Mouse (Mus musculus) limb, embryonic 12.5 days (tissue): Measurements from ENCODE around the gene Mcl1. TPM values are rescaled to one million over a fixed set of nuclear protein-coding genes. Genes with fewer than 3 reads are reported as not detected.

ENCODE experiments used
- ATAC-seq: fragments of 200-750 bp; cut with Nextera tagmentation; 2 replicates; pipeline ENCODE4 v1.8.0; 2017; ENCODE audit warnings: low read depth, moderate TSS enrichment; ENCODE audit not compliant: insufficient number of reproducible peaks, insufficient read depth, low FRiP score, low TSS enrichment
- H3K27ac ChIP-seq: fragments of 300-500 bp; sonication (generic); 2 replicates; pipeline ENCODE4 v1.5.1; 2016; ENCODE audit warnings: mild to moderate bottlenecking, moderate library complexity
- H3K27me3 ChIP-seq: fragments of 300-500 bp; sonication (generic); 2 replicates; pipeline ENCODE4 v1.6.1; 2016; ENCODE audit warnings: mild to moderate bottlenecking, moderate library complexity
- H3K36me3 ChIP-seq: fragments of 300-500 bp; sonication (generic); 2 replicates; pipeline ENCODE4 v1.6.1; 2016; ENCODE audit warnings: mild to moderate bottlenecking, moderate library complexity
- H3K4me1 ChIP-seq: fragments of 300-500 bp; sonication (generic); replicated peaks from 2 replicates; pipeline ENCODE4 v1.6.1; 2016
- H3K4me2 ChIP-seq: fragments of 300-500 bp; sonication (generic); 2 replicates; pipeline ENCODE4 v1.6.1; 2016; ENCODE audit warnings: mild to moderate bottlenecking, moderate library complexity
- H3K4me3 ChIP-seq: fragments of 300-500 bp; sonication (generic); replicated peaks from 2 replicates; pipeline ENCODE4 v1.5.1; 2016; ENCODE audit warnings: mild to moderate bottlenecking
- H3K9ac ChIP-seq: fragments of 300-500 bp; sonication (generic); replicated peaks from 2 replicates; pipeline ENCODE4 v1.6.1; 2016; ENCODE audit warnings: mild to moderate bottlenecking, moderate library complexity
- H3K9me3 ChIP-seq: fragments of 300-500 bp; sonication (generic); 2 replicates; pipeline ENCODE4 v1.6.1; 2016; ENCODE audit warnings: mild to moderate bottlenecking, moderate library complexity
- WGBS: fragments of 180-500 bp; shearing (Covaris S2); methylation state at CpG from one replicate; pipeline ENCODE4 v1.1.7; 2016; 5-methylcytosine and 5-hydroxymethylcytosine counted together
- polyA plus RNA-seq: library from polyadenylated mRNA; unstranded; fragments of >200 nt; fragmentation: Nextera tagmentation; extraction: Ambion mirVana; gene quantifications from 2 replicates; pipeline ENCODE4 v1.2.1, GENCODE M21; 2016

Gene Mcl1
- polyA plus RNA-seq, 1 experiment from 2014 or later, result 69.9 TPM

- Histone ChIP-seq H3K9me3 (no peaks in the 10 kb centered on the region), H3K27ac (no peak overlapping the region; the same call in 1 of the 2 replicates), H3K4me2 (peak overlapping the region; percentile 83), H3K9ac (peak overlapping the region; percentile 99), H3K4me3 (peak overlapping the region; percentile 99), H3K27me3 (no peaks in the 10 kb centered on the region), H3K36me3 (peaks cover 54% of the 10 kb centered on the region), H3K4me1 (peaks cover 37% of the 10 kb centered on the region)
- 29% methylated on average over 2 of the region's 2 CpGs for WGBS
- ATAC-seq, result no peak
Observed at GRCm38 (mm10) chr3:95660788-95661478, 2.3 kb downstream of the Mcl1 start.

- WGBS, result 64% methylated on average over 7 of the region's 7 CpGs
- peaks cover 60% of the 10 kb centered on the region for H3K36me3 ChIP-seq
- H3K4me3 ChIP-seq, result no peak overlapping the region
- no peak for ATAC-seq
- H3K27me3 ChIP-seq, result no peaks in the 10 kb centered on the region
- no peak overlapping the region for H3K27ac ChIP-seq
- no peak overlapping the region for H3K9ac ChIP-seq
- H3K4me2 ChIP-seq, result peak overlapping the region; percentile 83
- peaks cover 37% of the 10 kb centered on the region for H3K4me1 ChIP-seq
- H3K9me3 ChIP-seq, result no peaks in the 10 kb centered on the region
Observed at GRCm38 (mm10) chr3:95661945-95662715, 3.5 kb downstream of the Mcl1 start.

GRCm38 (mm10) chr3:95662724-95663449, 4.3 kb downstream of the Mcl1 start:
- no peak overlapping the region for H3K4me3 ChIP-seq
- H3K36me3 ChIP-seq, result peaks cover 62% of the 10 kb centered on the region
- WGBS, result 84% methylated on average over 7 of the region's 7 CpGs
- no peaks in the 10 kb centered on the region for H3K27me3 ChIP-seq
- no peak overlapping the region for H3K9ac ChIP-seq
- H3K27ac ChIP-seq, result no peak overlapping the region
- ATAC-seq, result no peak
- H3K4me2 ChIP-seq, result peak overlapping the region; percentile 83; the same call in 1 of the 2 replicates
- peaks cover 42% of the 10 kb centered on the region for H3K4me1 ChIP-seq
- H3K9me3 ChIP-seq, result no peaks in the 10 kb centered on the region

GRCm38 (mm10) chr3:95663486-95663885, 4.9 kb downstream of the Mcl1 start:
- H3K9me3 ChIP-seq, result no peaks in the 10 kb centered on the region
- 86% methylated on average over 2 of the region's 2 CpGs for WGBS
- no peak for ATAC-seq
- H3K4me2 ChIP-seq, result no peak overlapping the region
- H3K27ac ChIP-seq, result no peak overlapping the region
- no peak overlapping the region for H3K9ac ChIP-seq
- H3K4me1 ChIP-seq, result peaks cover 42% of the 10 kb centered on the region
- H3K36me3 ChIP-seq, result peaks cover 68% of the 10 kb centered on the region
- no peaks in the 10 kb centered on the region for H3K27me3 ChIP-seq
- no peak overlapping the region for H3K4me3 ChIP-seq

- Histone ChIP-seq H3K36me3 (peaks cover 74% of the 10 kb centered on the region), H3K9ac (no peak overlapping the region), H3K4me3 (no peak overlapping the region), H3K27me3 (no peaks in the 10 kb centered on the region), H3K4me2 (no peak overlapping the region), H3K4me1 (peaks cover 46% of the 10 kb centered on the region), H3K9me3 (peaks cover under 1% of the 10 kb centered on the region; the same call in 1 of the 2 replicates), H3K27ac (no peak overlapping the region)
- no peak for ATAC-seq
- WGBS, result 88% methylated on average over 3 of the region's 3 CpGs
Observed at GRCm38 (mm10) chr3:95663969-95664608, 5.5 kb downstream of the Mcl1 start.

GRCm38 (mm10) chr3:95664940-95665352, 6.4 kb downstream of the Mcl1 start:
- H3K9me3 ChIP-seq, result peaks cover 5% of the 10 kb centered on the region; the same call in 1 of the 2 replicates
- H3K27me3 ChIP-seq, result no peaks in the 10 kb centered on the region
- H3K4me2 ChIP-seq, result no peak overlapping the region
- peaks cover 82% of the 10 kb centered on the region for H3K36me3 ChIP-seq
- H3K4me3 ChIP-seq, result no peak overlapping the region
- H3K4me1 ChIP-seq, result peaks cover 46% of the 10 kb centered on the region
- H3K9ac ChIP-seq, result no peak overlapping the region
- H3K27ac ChIP-seq, result no peak overlapping the region
- no peak for ATAC-seq
- WGBS, result 89% methylated on average over 4 of the region's 4 CpGs

GRCm38 (mm10) chr3:95666124-95666844, 7.7 kb downstream of the Mcl1 start:
- Histone ChIP-seq H3K4me1 (peaks cover 34% of the 10 kb centered on the region), H3K36me3 (peaks cover 75% of the 10 kb centered on the region), H3K9me3 (peaks cover 5% of the 10 kb centered on the region; the same call in 1 of the 2 replicates), H3K9ac (no peak overlapping the region), H3K4me2 (no peak overlapping the region), H3K4me3 (no peak overlapping the region), H3K27ac (no peak overlapping the region), H3K27me3 (no peaks in the 10 kb centered on the region)
- no peak for ATAC-seq
- 39% methylated on average over 6 of the region's 6 CpGs for WGBS

GRCm38 (mm10) chr3:95667521-95667920, 8.9 kb downstream of the Mcl1 start:
- H3K9ac ChIP-seq, result no peak overlapping the region
- peaks cover 33% of the 10 kb centered on the region for H3K4me1 ChIP-seq
- H3K9me3 ChIP-seq, result peaks cover 5% of the 10 kb centered on the region; the same call in 1 of the 2 replicates
- peak overlapping the region; percentile 77 for H3K27ac ChIP-seq
- no peak overlapping the region for H3K4me3 ChIP-seq
- ATAC-seq, result no peak
- H3K4me2 ChIP-seq, result no peak overlapping the region; the same call in 1 of the 2 replicates
- H3K27me3 ChIP-seq, result no peaks in the 10 kb centered on the region
- peaks cover 65% of the 10 kb centered on the region for H3K36me3 ChIP-seq
- 69% methylated on average over 4 of the region's 4 CpGs for WGBS

GRCm38 (mm10) chr3:95668026-95668425, 9.4 kb downstream of the Mcl1 start:
- Histone ChIP-seq H3K9me3 (peaks cover 5% of the 10 kb centered on the region; the same call in 1 of the 2 replicates), H3K4me1 (peaks cover 35% of the 10 kb centered on the region), H3K4me3 (no peak overlapping the region), H3K27ac (peak overlapping the region; percentile 77), H3K36me3 (peaks cover 60% of the 10 kb centered on the region), H3K4me2 (no peak overlapping the region; the same call in 1 of the 2 replicates), H3K9ac (no peak overlapping the region), H3K27me3 (no peaks in the 10 kb centered on the region)
- no peak for ATAC-seq
- WGBS, result 55% methylated on average over 7 of the region's 7 CpGs

- H3K4me3 ChIP-seq, result no peak overlapping the region
- H3K4me1 ChIP-seq, result peaks cover 35% of the 10 kb centered on the region
- WGBS, result 85% methylated on average over 7 of the region's 7 CpGs
- no peak overlapping the region for H3K4me2 ChIP-seq
- H3K27ac ChIP-seq, result peak overlapping the region; percentile 77
- H3K9me3 ChIP-seq, result peaks cover 5% of the 10 kb centered on the region; the same call in 1 of the 2 replicates
- H3K9ac ChIP-seq, result no peak overlapping the region
- no peak for ATAC-seq
- H3K27me3 ChIP-seq, result no peaks in the 10 kb centered on the region
- H3K36me3 ChIP-seq, result peaks cover 53% of the 10 kb centered on the region
Observed at GRCm38 (mm10) chr3:95668589-95669308, 10.2 kb downstream of the Mcl1 start.
